Mouse (Mus musculus): ENCODE measurements around the gene Zfp503. TPM values are rescaled to one million over a fixed set of nuclear protein-coding genes. Genes with fewer than 3 reads are reported as not detected.

The Zfp503 gene
- polyA plus RNA-seq, 1 experiment from 2014 or later = 4.7 TPM

GRCm38 (mm10) chr14:22014781-22015180 lies 25.4 kb upstream of the Zfp503 start:
- no peak overlapping the region for H3K9ac ChIP-seq
- H3K4me1 ChIP-seq (replicated peaks) = peaks cover 6% of the 10 kb centered on the region
- H3K27me3 ChIP-seq (replicated peaks) = peaks cover 41% of the 10 kb centered on the region
- no peaks in the 10 kb centered on the region for H3K9me3 ChIP-seq (replicated peaks)
- no peak overlapping the region for H3K4me3 ChIP-seq
- no peak overlapping the region for H3K4me2 ChIP-seq
- H3K36me3 ChIP-seq = no peaks in the 10 kb centered on the region
- H3K27ac ChIP-seq (ENCODE audit: poor library complexity, severe bottlenecking) = no peak overlapping the region
- 52% methylated on average over 4 of the region's 4 CpGs for WGBS
- no peak for ATAC-seq (ENCODE audit: insufficient number of reproducible peaks, low FRiP score)

- Histone ChIP-seq H3K9me3 (replicated peaks) (no peaks in the 10 kb centered on the region), H3K4me1 (replicated peaks) (peaks cover 4% of the 10 kb centered on the region; the same call in 1 of the 2 replicates), H3K4me2 (no peak overlapping the region), H3K9ac (no peak overlapping the region), H3K4me3 (no peak overlapping the region), H3K27me3 (replicated peaks) (peaks cover 41% of the 10 kb centered on the region), H3K27ac (ENCODE audit: poor library complexity, severe bottlenecking) (no peak overlapping the region), H3K36me3 (no peaks in the 10 kb centered on the region)
- ATAC-seq (ENCODE audit: insufficient number of reproducible peaks, low FRiP score) = no peak
- WGBS = 79% methylated on average over 5 of the region's 5 CpGs
These were observed 24.9 kb upstream of the Zfp503 start for GRCm38 (mm10) chr14:22014315-22014714.

GRCm38 (mm10) chr14:22007006-22007405 lies 17.6 kb upstream of the Zfp503 start:
- no peaks in the 10 kb centered on the region for H3K9me3 ChIP-seq (replicated peaks)
- 87% methylated on average over 6 of the region's 6 CpGs for WGBS
- H3K36me3 ChIP-seq = no peaks in the 10 kb centered on the region
- no peak overlapping the region for H3K4me3 ChIP-seq
- no peak for ATAC-seq (ENCODE audit: insufficient number of reproducible peaks, low FRiP score)
- peaks cover 16% of the 10 kb centered on the region; the same call in 1 of the 2 replicates for H3K27me3 ChIP-seq (replicated peaks)
- no peak overlapping the region for H3K27ac ChIP-seq (ENCODE audit: poor library complexity, severe bottlenecking)
- H3K4me1 ChIP-seq (replicated peaks) = no peaks in the 10 kb centered on the region
- no peak overlapping the region for H3K4me2 ChIP-seq
- no peak overlapping the region for H3K9ac ChIP-seq

- Histone ChIP-seq H3K4me2 (no peak overlapping the region), H3K36me3 (no peaks in the 10 kb centered on the region), H3K27ac (ENCODE audit: poor library complexity, severe bottlenecking) (no peak overlapping the region), H3K4me3 (no peak overlapping the region), H3K9ac (no peak overlapping the region), H3K9me3 (replicated peaks) (no peaks in the 10 kb centered on the region), H3K27me3 (replicated peaks) (peaks cover 16% of the 10 kb centered on the region; the same call in 1 of the 2 replicates), H3K4me1 (replicated peaks) (no peaks in the 10 kb centered on the region)
- ATAC-seq (ENCODE audit: insufficient number of reproducible peaks, low FRiP score) = no peak
- 51% methylated on average over 4 of the region's 4 CpGs for WGBS
These were observed 15.5 kb upstream of the Zfp503 start for GRCm38 (mm10) chr14:22004943-22005342.

- Histone ChIP-seq H3K9ac (no peak overlapping the region), H3K36me3 (no peaks in the 10 kb centered on the region), H3K4me3 (no peak overlapping the region), H3K4me2 (no peak overlapping the region), H3K27ac (ENCODE audit: poor library complexity, severe bottlenecking) (no peak overlapping the region), H3K27me3 (replicated peaks) (peaks cover 16% of the 10 kb centered on the region; the same call in 1 of the 2 replicates), H3K9me3 (replicated peaks) (no peaks in the 10 kb centered on the region), H3K4me1 (replicated peaks) (no peaks in the 10 kb centered on the region)
- 71% methylated on average over 4 of the region's 4 CpGs for WGBS
- no peak for ATAC-seq (ENCODE audit: insufficient number of reproducible peaks, low FRiP score)
These were observed 14.2 kb upstream of the Zfp503 start for GRCm38 (mm10) chr14:22003631-22004030.

GRCm38 (mm10) chr14:22003231-22003630 lies 13.8 kb upstream of the Zfp503 start:
- no peaks in the 10 kb centered on the region for H3K4me1 ChIP-seq (replicated peaks)
- no peak overlapping the region for H3K4me2 ChIP-seq
- 77% methylated on average over 1 of the region's 1 CpGs for WGBS
- H3K27me3 ChIP-seq (replicated peaks) = peaks cover 16% of the 10 kb centered on the region; the same call in 1 of the 2 replicates
- no peaks in the 10 kb centered on the region for H3K36me3 ChIP-seq
- H3K9me3 ChIP-seq (replicated peaks) = no peaks in the 10 kb centered on the region
- H3K9ac ChIP-seq = no peak overlapping the region
- no peak overlapping the region for H3K27ac ChIP-seq (ENCODE audit: poor library complexity, severe bottlenecking)
- H3K4me3 ChIP-seq = no peak overlapping the region
- no peak for ATAC-seq (ENCODE audit: insufficient number of reproducible peaks, low FRiP score)

- Histone ChIP-seq H3K36me3 (no peaks in the 10 kb centered on the region), H3K27me3 (replicated peaks) (peaks cover 22% of the 10 kb centered on the region), H3K4me2 (no peak overlapping the region), H3K9ac (no peak overlapping the region), H3K4me3 (no peak overlapping the region), H3K27ac (ENCODE audit: poor library complexity, severe bottlenecking) (no peak overlapping the region), H3K9me3 (replicated peaks) (no peaks in the 10 kb centered on the region), H3K4me1 (replicated peaks) (peaks cover 12% of the 10 kb centered on the region; the same call in 1 of the 2 replicates)
- ATAC-seq (ENCODE audit: insufficient number of reproducible peaks, low FRiP score) = no peak
- WGBS = 77% methylated on average over 4 of the region's 4 CpGs
These were observed 10.2 kb upstream of the Zfp503 start for GRCm38 (mm10) chr14:21999588-21999987.

- Histone ChIP-seq H3K36me3 (no peaks in the 10 kb centered on the region), H3K9ac (peak overlapping the region; percentile 71), H3K4me1 (replicated peaks) (peaks cover 35% of the 10 kb centered on the region), H3K27ac (ENCODE audit: poor library complexity, severe bottlenecking) (no peak overlapping the region), H3K4me2 (peak overlapping the region; percentile 91), H3K9me3 (replicated peaks) (no peaks in the 10 kb centered on the region), H3K27me3 (replicated peaks) (peaks cover 48% of the 10 kb centered on the region), H3K4me3 (peak overlapping the region; percentile 57)
- ATAC-seq (ENCODE audit: insufficient number of reproducible peaks, low FRiP score) = peak; percentile 79
- under 1% methylated on average over 36 of the region's 36 CpGs for WGBS
These were observed 5.8 kb upstream of the Zfp503 start for GRCm38 (mm10) chr14:21995031-21995754.

GRCm38 (mm10) chr14:21994061-21994990 lies 4.9 kb upstream of the Zfp503 start:
- H3K27me3 ChIP-seq (replicated peaks) = peaks cover 54% of the 10 kb centered on the region
- H3K4me2 ChIP-seq = peak overlapping the region; percentile 91
- H3K27ac ChIP-seq (ENCODE audit: poor library complexity, severe bottlenecking) = no peak overlapping the region
- no peaks in the 10 kb centered on the region for H3K9me3 ChIP-seq (replicated peaks)
- H3K9ac ChIP-seq = 0 out of 2 replicates have a peak overlapping the region, but pooled peaks have one; percentile 39
- no peak for ATAC-seq (ENCODE audit: insufficient number of reproducible peaks, low FRiP score)
- 3% methylated on average over 44 of the region's 44 CpGs for WGBS
- H3K36me3 ChIP-seq = no peaks in the 10 kb centered on the region
- peaks cover 40% of the 10 kb centered on the region for H3K4me1 ChIP-seq (replicated peaks)
- peak overlapping the region; percentile 57 for H3K4me3 ChIP-seq

GRCm38 (mm10) chr14:21993251-21994060 lies 4.1 kb upstream of the Zfp503 start:
- Histone ChIP-seq H3K27ac (ENCODE audit: poor library complexity, severe bottlenecking) (no peak overlapping the region), H3K4me2 (peak overlapping the region; percentile 91), H3K4me3 (peak overlapping the region; percentile 57), H3K27me3 (replicated peaks) (peaks cover 58% of the 10 kb centered on the region), H3K9me3 (replicated peaks) (no peaks in the 10 kb centered on the region), H3K9ac (no peak overlapping the region), H3K36me3 (no peaks in the 10 kb centered on the region), H3K4me1 (replicated peaks) (peaks cover 44% of the 10 kb centered on the region)
- WGBS = 25% methylated on average over 14 of the region's 14 CpGs
- ATAC-seq (ENCODE audit: insufficient number of reproducible peaks, low FRiP score) = no peak
